Mouse (Mus musculus) forebrain, embryonic 12.5 days (tissue): ENCODE results near the gene Ror1. TPM values are rescaled to one million over a fixed set of nuclear protein-coding genes. Genes with fewer than 3 reads are reported as not detected.

ENCODE experiments used
- ATAC-seq: fragments of 200-750 bp; cut with Nextera tagmentation; 2 replicates; pipeline ENCODE4 v1.8.0; 2017; ENCODE audit warnings: moderate TSS enrichment; ENCODE audit not compliant: low FRiP score
- H3K27ac ChIP-seq: fragments of 300-500 bp; sonication (generic); 2 replicates; pipeline ENCODE4 v1.5.1; 2016; ENCODE audit warnings: mild to moderate bottlenecking
- H3K27me3 ChIP-seq: fragments of 300-500 bp; sonication (generic); 2 replicates; pipeline ENCODE4 v1.6.1; 2016; ENCODE audit warnings: mild to moderate bottlenecking
- H3K36me3 ChIP-seq: fragments of 300-500 bp; sonication (generic); replicated peaks from 2 replicates; pipeline ENCODE4 v1.6.1; 2016; ENCODE audit warnings: mild to moderate bottlenecking
- H3K4me1 ChIP-seq: fragments of 300-500 bp; sonication (generic); 2 replicates; pipeline ENCODE4 v1.6.1; 2016
- H3K4me2 ChIP-seq: fragments of 300-500 bp; sonication (generic); 2 replicates; pipeline ENCODE4 v1.6.1; 2016; ENCODE audit warnings: mild to moderate bottlenecking, moderate library complexity
- H3K4me3 ChIP-seq: fragments of 300-500 bp; sonication (generic); replicated peaks from 2 replicates; pipeline ENCODE4 v1.5.1; 2016; ENCODE audit warnings: mild to moderate bottlenecking
- H3K9ac ChIP-seq: fragments of 300-500 bp; sonication (generic); 2 replicates; pipeline ENCODE4 v1.6.1; 2016; ENCODE audit warnings: mild to moderate bottlenecking
- H3K9me3 ChIP-seq: fragments of 300-500 bp; sonication (generic); 2 replicates; pipeline ENCODE4 v1.6.1; 2016
- WGBS: fragments of 180-500 bp; shearing (Covaris S2); methylation state at CpG from one replicate; pipeline ENCODE4 v1.1.7; 2016; 5-methylcytosine and 5-hydroxymethylcytosine counted together
- polyA plus RNA-seq: library from polyadenylated mRNA; unstranded; fragments of >200 nt; fragmentation: Nextera tagmentation; extraction: Ambion mirVana; gene quantifications from 2 replicates; pipeline ENCODE4 v1.2.1, GENCODE M21; 2016

Gene Ror1
- polyA plus RNA-seq, result 2.9 and 4.6 TPM in 2 replicates

- Histone ChIP-seq H3K27me3 (peaks cover 23% of the 10 kb centered on the region), H3K27ac (peak within 1 kb of the TSS; percentile 65), H3K36me3 (no peaks in the 10 kb centered on the region), H3K9ac (peak within 1 kb of the TSS; percentile 69), H3K4me1 (peaks cover 20% of the 10 kb centered on the region), H3K4me3 (peak within 1 kb of the TSS; percentile 68), H3K4me2 (peak within 1 kb of the TSS; percentile 90), H3K9me3 (no peaks in the 10 kb centered on the region)
- peak; percentile 93 for ATAC-seq
- WGBS, result under 1% methylated on average over 72 of the region's 76 CpGs
Observed at GRCm38 (mm10) chr4:100095685-100096595, at the start of gene Ror1. Gene Ror1 (plus strand): TSS chr4:100095791.

GRCm38 (mm10) chr4:100047066-100047465 lies 48.5 kb upstream of the Ror1 start:
- no peak for ATAC-seq
- H3K9me3 ChIP-seq, result no peaks in the 10 kb centered on the region
- no peak overlapping the region for H3K4me3 ChIP-seq
- no peak overlapping the region for H3K4me2 ChIP-seq
- no peaks in the 10 kb centered on the region for H3K4me1 ChIP-seq
- 46% methylated on average over 6 of the region's 6 CpGs for WGBS
- no peaks in the 10 kb centered on the region for H3K27me3 ChIP-seq
- no peak overlapping the region for H3K27ac ChIP-seq
- H3K9ac ChIP-seq, result no peak overlapping the region
- H3K36me3 ChIP-seq, result no peaks in the 10 kb centered on the region

- Histone ChIP-seq H3K4me2 (no peak overlapping the region), H3K9ac (no peak overlapping the region), H3K27me3 (no peaks in the 10 kb centered on the region), H3K4me1 (no peaks in the 10 kb centered on the region), H3K4me3 (no peak overlapping the region), H3K36me3 (no peaks in the 10 kb centered on the region), H3K9me3 (no peaks in the 10 kb centered on the region), H3K27ac (no peak overlapping the region)
- ATAC-seq, result no peak
- 86% methylated on average over 7 of the region's 7 CpGs for WGBS
Observed at GRCm38 (mm10) chr4:100048351-100048950, 47.1 kb upstream of the Ror1 start.

DNA sequence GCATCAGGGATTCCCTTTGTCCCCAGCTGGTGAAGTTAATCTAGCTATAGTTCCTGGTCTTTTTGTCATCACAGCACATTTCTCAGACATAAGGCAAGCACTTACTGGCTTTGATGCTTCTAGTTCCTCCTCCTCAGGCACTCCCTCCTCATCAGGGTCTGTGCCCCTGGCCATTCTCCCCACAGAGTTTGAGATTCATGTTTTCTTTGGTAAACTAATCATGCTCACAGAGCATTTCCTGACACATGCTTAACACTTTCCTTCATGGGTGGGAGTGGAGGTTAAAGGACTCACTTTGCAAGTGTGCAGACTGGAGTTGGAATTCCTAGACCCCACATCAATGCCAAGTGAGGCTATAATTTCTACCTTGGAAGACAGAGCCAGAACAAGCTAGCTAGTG lies 43.8 kb upstream of the Ror1 start:
- ATAC-seq, result no peak
- no peak overlapping the region for H3K4me3 ChIP-seq
- no peaks in the 10 kb centered on the region for H3K4me1 ChIP-seq
- H3K4me2 ChIP-seq, result no peak overlapping the region
- no peak overlapping the region for H3K27ac ChIP-seq
- no peak overlapping the region for H3K9ac ChIP-seq
- no peaks in the 10 kb centered on the region for H3K9me3 ChIP-seq
- no peaks in the 10 kb centered on the region for H3K36me3 ChIP-seq
- no peaks in the 10 kb centered on the region for H3K27me3 ChIP-seq

- WGBS, result 53% methylated on average over 3 of the region's 3 CpGs
- no peaks in the 10 kb centered on the region for H3K27me3 ChIP-seq
- no peak overlapping the region for H3K9ac ChIP-seq
Observed at GRCm38 (mm10) chr4:100052258-100052657, 43.3 kb upstream of the Ror1 start.

DNA sequence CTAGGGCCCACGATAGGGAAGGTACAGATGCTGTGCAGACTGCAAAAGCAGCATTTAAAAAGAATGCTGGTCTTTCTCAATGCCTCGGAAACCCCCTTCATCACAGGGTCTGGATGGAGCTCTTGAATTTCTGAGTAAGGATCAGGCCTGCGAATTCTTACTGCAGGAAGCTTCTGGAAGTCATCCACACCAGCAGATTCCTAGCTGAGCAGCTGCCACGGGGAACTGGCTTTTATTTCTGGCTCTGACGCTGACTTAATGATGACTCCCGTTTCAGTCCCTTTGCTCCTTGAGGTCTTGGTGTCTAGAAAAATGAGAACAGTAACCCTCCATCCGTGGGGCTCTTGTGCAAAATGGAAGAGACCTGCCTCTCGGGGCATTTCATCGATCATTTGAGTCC lies 39.5 kb upstream of the Ror1 start:
- ATAC-seq, result no peak
- H3K27me3 ChIP-seq, result no peaks in the 10 kb centered on the region
- no peak overlapping the region for H3K9ac ChIP-seq
- no peak overlapping the region for H3K4me2 ChIP-seq
- no peaks in the 10 kb centered on the region for H3K9me3 ChIP-seq
- no peaks in the 10 kb centered on the region for H3K36me3 ChIP-seq
- WGBS, result 63% methylated on average over 9 of the region's 9 CpGs
- H3K4me1 ChIP-seq, result no peaks in the 10 kb centered on the region
- H3K27ac ChIP-seq, result no peak overlapping the region
- no peak overlapping the region for H3K4me3 ChIP-seq

More at GRCm38 (mm10) chr4:100052258-100052657, 43.3 kb upstream of the Ror1 start:
- Histone ChIP-seq H3K4me3 (no peak overlapping the region), H3K36me3 (no peaks in the 10 kb centered on the region), H3K27ac (no peak overlapping the region), H3K4me1 (no peaks in the 10 kb centered on the region), H3K9me3 (no peaks in the 10 kb centered on the region), H3K4me2 (no peak overlapping the region)
- no peak for ATAC-seq

- Histone ChIP-seq H3K4me1 (no peaks in the 10 kb centered on the region), H3K36me3 (no peaks in the 10 kb centered on the region), H3K9ac (no peak overlapping the region), H3K27me3 (no peaks in the 10 kb centered on the region), H3K4me2 (no peak overlapping the region), H3K27ac (no peak overlapping the region), H3K9me3 (no peaks in the 10 kb centered on the region), H3K4me3 (no peak overlapping the region)
- WGBS, result 80% methylated on average over 4 of the region's 4 CpGs
- no peak for ATAC-seq
Observed at GRCm38 (mm10) chr4:100056446-100056845, 39.1 kb upstream of the Ror1 start.

GRCm38 (mm10) chr4:100057381-100057780 lies 38.2 kb upstream of the Ror1 start:
- ATAC-seq, result no peak
- Histone ChIP-seq H3K4me2 (no peak overlapping the region), H3K4me1 (no peaks in the 10 kb centered on the region), H3K4me3 (no peak overlapping the region), H3K27me3 (no peaks in the 10 kb centered on the region), H3K9me3 (no peaks in the 10 kb centered on the region), H3K9ac (no peak overlapping the region), H3K27ac (no peak overlapping the region), H3K36me3 (no peaks in the 10 kb centered on the region)
- 90% methylated on average over 13 of the region's 13 CpGs for WGBS

- no peak for ATAC-seq
- WGBS, result 96% methylated on average over 5 of the region's 5 CpGs
Observed at GRCm38 (mm10) chr4:100058631-100059030, 37.0 kb upstream of the Ror1 start.

DNA sequence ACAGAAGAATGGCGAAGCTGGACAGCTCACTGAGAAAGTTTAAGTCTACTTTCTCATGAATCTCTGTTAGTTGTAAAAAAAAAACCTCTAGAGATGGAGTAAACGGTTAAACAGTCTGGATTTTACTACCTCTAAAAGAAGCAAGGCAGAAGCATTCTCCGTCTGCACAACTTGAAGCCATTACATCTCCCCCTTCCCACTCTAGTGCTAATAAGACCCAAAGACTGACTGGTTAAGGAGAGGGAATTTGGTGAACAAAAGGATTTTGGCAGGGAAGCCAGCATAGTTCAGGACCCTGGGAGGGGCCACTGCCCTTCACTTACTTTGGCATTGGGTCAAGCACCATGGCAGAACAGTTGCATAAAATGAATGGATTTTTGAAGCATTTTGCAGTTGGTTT lies 35.8 kb upstream of the Ror1 start:
- Histone ChIP-seq H3K9me3 (no peaks in the 10 kb centered on the region), H3K4me1 (no peaks in the 10 kb centered on the region), H3K36me3 (no peaks in the 10 kb centered on the region), H3K27me3 (0 out of 2 replicates have a peak, but pooled peaks cover 2% of the 10 kb centered on the region), H3K9ac (no peak overlapping the region), H3K4me2 (no peak overlapping the region), H3K4me3 (no peak overlapping the region), H3K27ac (no peak overlapping the region)
- 59% methylated on average over 3 of the region's 3 CpGs for WGBS
- ATAC-seq, result no peak

More at GRCm38 (mm10) chr4:100058631-100059030, 37.0 kb upstream of the Ror1 start:
- H3K27me3 ChIP-seq, result no peaks in the 10 kb centered on the region
- no peak overlapping the region for H3K27ac ChIP-seq
- H3K9ac ChIP-seq, result no peak overlapping the region
- no peak overlapping the region for H3K4me3 ChIP-seq
- H3K36me3 ChIP-seq, result no peaks in the 10 kb centered on the region
- no peak overlapping the region for H3K4me2 ChIP-seq
- no peaks in the 10 kb centered on the region for H3K4me1 ChIP-seq
- no peaks in the 10 kb centered on the region for H3K9me3 ChIP-seq

GRCm38 (mm10) chr4:100061396-100062066 lies 34.1 kb upstream of the Ror1 start:
- Histone ChIP-seq H3K4me2 (no peak overlapping the region), H3K4me1 (peaks cover 3% of the 10 kb centered on the region; the same call in 1 of the 2 replicates), H3K27ac (no peak overlapping the region), H3K9ac (no peak overlapping the region), H3K9me3 (no peaks in the 10 kb centered on the region), H3K36me3 (no peaks in the 10 kb centered on the region), H3K4me3 (no peak overlapping the region), H3K27me3 (0 out of 2 replicates have a peak, but pooled peaks cover 2% of the 10 kb centered on the region)
- no peak for ATAC-seq
- WGBS, result 72% methylated on average over 19 of the region's 19 CpGs

GRCm38 (mm10) chr4:100065686-100066085 lies 29.9 kb upstream of the Ror1 start:
- ATAC-seq, result no peak

More at GRCm38 (mm10) chr4:100065686-100066085, 29.9 kb upstream of the Ror1 start:
- H3K4me1 ChIP-seq, result peaks cover 3% of the 10 kb centered on the region; the same call in 1 of the 2 replicates
- H3K4me2 ChIP-seq, result no peak overlapping the region
- H3K9ac ChIP-seq, result no peak overlapping the region
- H3K27ac ChIP-seq, result no peak overlapping the region
- H3K36me3 ChIP-seq, result no peaks in the 10 kb centered on the region
- H3K4me3 ChIP-seq, result no peak overlapping the region
- H3K9me3 ChIP-seq, result no peaks in the 10 kb centered on the region
- 0 out of 2 replicates have a peak, but pooled peaks cover 2% of the 10 kb centered on the region for H3K27me3 ChIP-seq
- WGBS, result 89% methylated on average over 2 of the region's 2 CpGs
